Comparison of ENCODE assay signal across 15 mouse cellular contexts in genomic region chr10:62037402-62038199, GRCm38 (mm10).
A peak's percentile ranks its signal among the peaks of the same experiment; 100 is the strongest.
DNase-seq lines count a peak whose midpoint lies in the region.
"Had no signal": no experiment of that assay in that cellular context is flagged by ENCODE, and none has a peak within 500 bp of the region (broad histone marks: within the 10 kb centered on the region; RNA-seq: fewer than 3 reads in every experiment).

No protein-coding gene starts in this region.

- DNase-seq in kidney, postnatal 10 days = peak; percentile 35
- DNase-seq in kidney, adult 11 months = no peak
- DNase-seq in ZHBTc4 (ENCODE audit: low read depth, low spot score) = peak; percentile 65
- peak; percentile 26 for DNase-seq in lung, postnatal 25 days (ENCODE audit: low spot score)
- peak; percentile 32 for DNase-seq in testis, postnatal 14 days (ENCODE audit: low spot score)
- no peak for DNase-seq in urinary bladder, postnatal 36 days (ENCODE audit: low spot score in 2 of 2)
- DNase-seq in layer of hippocampus, adult 9-11 months = no peak
- DNase-seq: cerebellum, adult 9-11 months; gastrocnemius, adult 2 months; heart, postnatal 36 days; kidney, adult 2 months; kidney, postnatal 4 days; liver; right cerebral cortex, postnatal 14 days; thymus, postnatal 14 days had no signal

Comparison
In these comparisons a context has a peak if more than half of its experiments do, and no peak if none do; other contexts are left out.
1. DNase-seq: peak in kidney, postnatal 10 days (single experiment), ZHBTc4 (single experiment), lung, postnatal 25 days (single experiment) and testis, postnatal 14 days (single experiment); none in kidney, adult 11 months (single experiment), urinary bladder, postnatal 36 days (0 of 2) and layer of hippocampus, adult 9-11 months (single experiment).